Mouse (Mus musculus) liver, embryonic 11.5 days (tissue): Measurements from ENCODE around the gene Pgm3. TPM values are rescaled to one million over a fixed set of nuclear protein-coding genes. Genes with fewer than 3 reads are reported as not detected.

Experiments
- ATAC-seq: fragments of 200-750 bp; cut with Nextera tagmentation; replicated peaks from 2 replicates; pipeline ENCODE4 v1.8.0; 2017; ENCODE audit warnings: moderate number of reproducible peaks, mild to moderate bottlenecking, moderate TSS enrichment, moderate library complexity; ENCODE audit not compliant: low FRiP score
- DNase-seq: peaks from one replicate; pipeline ENCODE4 v3.0.0-alpha.2; 2017; ENCODE audit warnings: low spot score
- H3K27ac ChIP-seq: fragments of 300-500 bp; sonication (generic); 2 replicates; pipeline ENCODE4 v1.5.1; 2014; ENCODE audit warnings: mild to moderate bottlenecking, low read depth, low read length, control low read depth
- H3K27me3 ChIP-seq: fragments of 300-500 bp; sonication (generic); replicated peaks from 2 replicates; pipeline ENCODE4 v1.6.1; 2014; ENCODE audit warnings: low read length, mixed read lengths; ENCODE audit not compliant: control insufficient read depth, insufficient read depth
- H3K36me3 ChIP-seq: fragments of 300-500 bp; sonication (generic); 2 replicates; pipeline ENCODE4 v1.6.1; 2014; ENCODE audit warnings: mild to moderate bottlenecking, low read length, moderate library complexity, mixed read lengths; ENCODE audit not compliant: control insufficient read depth, insufficient read depth
- H3K4me1 ChIP-seq: fragments of 300-500 bp; sonication (generic); replicated peaks from 2 replicates; pipeline ENCODE4 v1.6.1; 2014; ENCODE audit warnings: low read length, mixed read lengths; ENCODE audit not compliant: control insufficient read depth, insufficient read depth
- H3K4me2 ChIP-seq: fragments of 300-500 bp; sonication (generic); 2 replicates; pipeline ENCODE4 v1.6.1; 2014; ENCODE audit warnings: mild to moderate bottlenecking, control low read depth, moderate library complexity
- H3K4me3 ChIP-seq: fragments of 300-500 bp; sonication (generic); 2 replicates; pipeline ENCODE4 v1.5.1; 2014; ENCODE audit warnings: low read depth, low read length, control low read depth
- H3K9ac ChIP-seq: fragments of 300-500 bp; sonication (generic); 2 replicates; pipeline ENCODE4 v1.6.1; 2014; ENCODE audit warnings: low read depth, low read length, control low read depth
- H3K9me3 ChIP-seq: fragments of 300-500 bp; sonication (generic); 2 replicates; pipeline ENCODE4 v1.6.1; 2016; ENCODE audit warnings: low read length, inconsistent platforms, mixed read lengths; ENCODE audit not compliant: control insufficient read depth
- WGBS: fragments of 180-500 bp; shearing (Covaris S2); extraction: QIAGEN DNeasy Blood & Tissue Kit; methylation state at CpG from one replicate; pipeline ENCODE4 v1.1.7; 2014; 5-methylcytosine and 5-hydroxymethylcytosine counted together
- polyA plus RNA-seq: library from polyadenylated mRNA; unstranded; fragments of >200 nt; fragmentation: Nextera tagmentation; extraction: Ambion mirVana; gene quantifications from 2 replicates; pipeline ENCODE4 v1.2.1, GENCODE M21; 2014

Pgm3 gene
- polyA plus RNA-seq, 1 experiment from 2014 or later, result 25.9 TPM

- WGBS, result under 1% methylated on average over 23 of the region's 25 CpGs
- no peaks in the 10 kb centered on the region for H3K27me3 ChIP-seq
- peak overlapping the region; percentile 51 for H3K9ac ChIP-seq
- no peak overlapping the region for H3K27ac ChIP-seq
- peak; percentile 42 for ATAC-seq
- H3K9me3 ChIP-seq, result no peaks in the 10 kb centered on the region
- H3K4me2 ChIP-seq, result peak overlapping the region; percentile 100
- peaks cover 3% of the 10 kb centered on the region; the same call in 1 of the 2 replicates for H3K4me1 ChIP-seq
- H3K36me3 ChIP-seq, result no peaks in the 10 kb centered on the region
- DNase-seq, result no peak
- H3K4me3 ChIP-seq, result peak overlapping the region; percentile 78
These were observed 554 bp upstream of the Pgm3 start for GRCm38 (mm10) chr9:86572196-86572595.

GRCm38 (mm10) chr9:86570946-86571345 is 696 bp downstream of the Pgm3 start:
- DNase-seq (no peak), ATAC-seq (no peak)
- no peaks in the 10 kb centered on the region for H3K36me3 ChIP-seq
- H3K4me2 ChIP-seq, result peak overlapping the region; percentile 100
- H3K27ac ChIP-seq, result no peak overlapping the region
- no peaks in the 10 kb centered on the region for H3K27me3 ChIP-seq
- peak overlapping the region; percentile 78 for H3K4me3 ChIP-seq
- H3K9ac ChIP-seq, result no peak overlapping the region; the same call in 1 of the 2 replicates
- H3K4me1 ChIP-seq, result peaks cover 3% of the 10 kb centered on the region; the same call in 1 of the 2 replicates
- H3K9me3 ChIP-seq, result no peaks in the 10 kb centered on the region
- WGBS, result 16% methylated on average over 8 of the region's 8 CpGs

- DNase-seq (no peak), ATAC-seq (no peak)
- no peaks in the 10 kb centered on the region for H3K9me3 ChIP-seq
- peak overlapping the region; percentile 78 for H3K4me3 ChIP-seq
- 77% methylated on average over 10 of the region's 10 CpGs for WGBS
- H3K27me3 ChIP-seq, result no peaks in the 10 kb centered on the region
- H3K4me1 ChIP-seq, result peaks cover 3% of the 10 kb centered on the region; the same call in 1 of the 2 replicates
- H3K4me2 ChIP-seq, result peak overlapping the region; percentile 100
- no peak overlapping the region for H3K27ac ChIP-seq
- no peak overlapping the region for H3K9ac ChIP-seq
- no peaks in the 10 kb centered on the region for H3K36me3 ChIP-seq
These were observed 1.3 kb downstream of the Pgm3 start for GRCm38 (mm10) chr9:86570261-86570890.

- no peak overlapping the region for H3K27ac ChIP-seq
- no peak overlapping the region for H3K4me2 ChIP-seq
- peaks cover 3% of the 10 kb centered on the region; the same call in 1 of the 2 replicates for H3K4me1 ChIP-seq
- H3K36me3 ChIP-seq, result peaks cover under 1% of the 10 kb centered on the region
- H3K27me3 ChIP-seq, result no peaks in the 10 kb centered on the region
- 79% methylated on average over 3 of the region's 3 CpGs for WGBS
- H3K9ac ChIP-seq, result no peak overlapping the region
- no peaks in the 10 kb centered on the region for H3K9me3 ChIP-seq
- DNase-seq, result no peak
- no peak for ATAC-seq
- H3K4me3 ChIP-seq, result no peak overlapping the region
These were observed 2.2 kb downstream of the Pgm3 start for GRCm38 (mm10) chr9:86569314-86569910.

- Histone ChIP-seq H3K27me3 (no peaks in the 10 kb centered on the region), H3K4me1 (no peaks in the 10 kb centered on the region), H3K9me3 (no peaks in the 10 kb centered on the region), H3K36me3 (peaks cover 14% of the 10 kb centered on the region), H3K4me3 (no peak overlapping the region), H3K27ac (no peak overlapping the region), H3K9ac (no peak overlapping the region), H3K4me2 (no peak overlapping the region)
- DNase-seq, result no peak
- ATAC-seq, result no peak
- WGBS, result 82% methylated on average over 3 of the region's 3 CpGs
These were observed 11.1 kb downstream of the Pgm3 start for GRCm38 (mm10) chr9:86560543-86560942.

GRCm38 (mm10) chr9:86554641-86555040 is 17.0 kb downstream of the Pgm3 start:
- H3K36me3 ChIP-seq, result 0 out of 2 replicates have a peak, but pooled peaks cover 5% of the 10 kb centered on the region
- no peak overlapping the region for H3K4me3 ChIP-seq
- H3K9me3 ChIP-seq, result no peaks in the 10 kb centered on the region
- WGBS, result 88% methylated on average over 4 of the region's 4 CpGs
- no peak overlapping the region for H3K9ac ChIP-seq
- no peak overlapping the region for H3K27ac ChIP-seq
- no peaks in the 10 kb centered on the region for H3K27me3 ChIP-seq
- H3K4me1 ChIP-seq, result no peaks in the 10 kb centered on the region
- ATAC-seq (no peak), DNase-seq (no peak)
- no peak overlapping the region for H3K4me2 ChIP-seq

- 88% methylated on average over 9 of the region's 9 CpGs for WGBS
These were observed 17.8 kb downstream of the Pgm3 start for GRCm38 (mm10) chr9:86553886-86554285.

GRCm38 (mm10) chr9:86550717-86551116 is 20.9 kb downstream of the Pgm3 start:
- no peak overlapping the region for H3K9ac ChIP-seq
- no peak overlapping the region for H3K4me2 ChIP-seq
- no peaks in the 10 kb centered on the region for H3K4me1 ChIP-seq
- no peak for DNase-seq
- H3K27me3 ChIP-seq, result no peaks in the 10 kb centered on the region
- H3K9me3 ChIP-seq, result no peaks in the 10 kb centered on the region
- 0 out of 2 replicates have a peak, but pooled peaks cover 2% of the 10 kb centered on the region for H3K36me3 ChIP-seq
- H3K4me3 ChIP-seq, result no peak overlapping the region
- H3K27ac ChIP-seq, result no peak overlapping the region
- 87% methylated on average over 3 of the region's 3 CpGs for WGBS
- no peak for ATAC-seq

More at GRCm38 (mm10) chr9:86553886-86554285, 17.8 kb downstream of the Pgm3 start:
- Histone ChIP-seq H3K9ac (no peak overlapping the region), H3K4me1 (no peaks in the 10 kb centered on the region), H3K9me3 (no peaks in the 10 kb centered on the region), H3K36me3 (0 out of 2 replicates have a peak, but pooled peaks cover 5% of the 10 kb centered on the region), H3K27me3 (no peaks in the 10 kb centered on the region), H3K4me2 (no peak overlapping the region), H3K4me3 (no peak overlapping the region), H3K27ac (no peak overlapping the region)
- no peak for ATAC-seq
- DNase-seq, result no peak
